Mouse (Mus musculus) cerebellum, adult (tissue): Measurements from ENCODE around the gene Nutf2.

Source experiments
- ATAC-seq: cut with Nextera tagmentation; 2 replicates; pipeline ENCODE4 v1.9.2; 2017; ENCODE audit warnings: mild to moderate bottlenecking, moderate library complexity, mixed read lengths; ENCODE audit not compliant: insufficient number of reproducible peaks, low FRiP score, low TSS enrichment

Nutf2 gene

DNA sequence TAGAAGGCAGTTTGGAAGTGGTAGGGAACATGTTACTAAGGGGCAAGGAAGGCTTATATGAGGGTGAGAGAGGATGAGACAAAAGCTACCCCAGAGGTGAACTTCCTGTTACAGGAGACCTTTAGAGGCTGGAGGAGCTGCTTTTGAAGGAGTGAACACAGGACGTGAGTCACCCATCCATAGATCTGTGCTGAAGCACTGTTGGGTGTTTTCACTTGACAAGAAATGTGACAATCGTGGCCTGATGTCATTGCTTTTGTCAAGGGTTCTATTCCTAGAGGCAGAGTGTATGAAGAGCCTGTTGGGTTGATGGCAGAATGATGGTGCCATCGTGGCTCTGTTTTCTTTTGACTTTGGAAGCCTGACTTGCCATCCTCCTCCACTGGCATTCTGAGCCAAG is 59.0 kb downstream of the Nutf2 start:
- ATAC-seq, result no peak

DNA sequence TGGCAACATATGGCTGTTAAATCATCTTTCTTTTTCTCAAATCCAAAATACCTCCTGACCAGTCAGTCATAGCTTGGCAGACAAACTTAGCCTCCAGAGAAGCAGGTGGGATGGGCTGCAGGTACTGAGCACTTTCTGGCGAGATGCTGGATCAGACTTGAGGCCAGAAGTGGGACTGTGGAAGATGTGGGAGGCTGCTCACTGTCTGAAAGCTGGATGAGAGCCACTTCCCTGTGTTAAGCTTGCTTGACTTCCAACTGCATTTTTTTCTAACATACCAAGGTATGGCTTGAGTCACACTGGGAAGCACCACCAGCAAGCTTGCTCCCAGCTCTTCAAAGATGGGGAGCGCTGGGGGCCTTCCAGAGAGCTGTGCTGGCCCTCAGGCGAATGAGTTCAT is 64.7 kb downstream of the Nutf2 start:
- ATAC-seq, result no peak
